Mouse (Mus musculus): Measurements from ENCODE around the gene Prc1. TPM values are rescaled to one million over a fixed set of nuclear protein-coding genes. Genes with fewer than 3 reads are reported as not detected.
A peak's percentile ranks its signal among the peaks of the same experiment; 100 is the strongest.

The Prc1 gene
- 25.5 TPM for polyA plus RNA-seq (2012; fragmentation: generic; extraction: Trizol)

GRCm38 (mm10) chr7:80294062-80294763 is at the start of gene Prc1:
Gene Prc1, plus strand, starts transcription at chr7:80294450.
- H3K4me3 ChIP-seq: peak within 1 kb of the TSS; percentile 68
- peak within 1 kb of the TSS; percentile 85 for H3K4me2 ChIP-seq (ENCODE audit: low read depth)
- no peaks in the 10 kb centered on the region for H3K36me3 ChIP-seq (ENCODE audit: control insufficient read depth, insufficient read depth)
- peaks cover 44% of the 10 kb centered on the region for H3K79me2 ChIP-seq (ENCODE audit: control insufficient read depth, insufficient read depth)
- H3ac ChIP-seq (ENCODE audit: control insufficient read depth, insufficient read length): peak within 1 kb of the TSS; percentile 62
- H3K27me3 ChIP-seq (ENCODE audit: control insufficient read depth, insufficient read depth, insufficient read length): no peaks in the 10 kb centered on the region
- TF ChIP-seq USF1 (IDR thresholded peaks at IDR 0.05; ENCODE audit: low read depth) (no peak), TCF12 (IDR thresholded peaks at IDR 0.05; ENCODE audit: insufficient read depth, poor library complexity, severe bottlenecking) (no peak), MAX (IDR thresholded peaks at IDR 0.05; ENCODE audit: low read depth) (no peak), MYOD1 (IDR thresholded peaks at IDR 0.05; ENCODE audit: control insufficient read depth in 1 of 3, insufficient read length in 2 of 3, low read depth in 2 of 3) (no peak), POLR2AphosphoS2 (IDR thresholded peaks at IDR 0.05; ENCODE audit: insufficient read length, low read depth) (peak; percentile 74), TCF3 (IDR thresholded peaks at IDR 0.05; ENCODE audit: insufficient read length, low read depth) (no peak), POLR2A (IDR thresholded peaks at IDR 0.05; ENCODE audit: insufficient read length, low read depth) (peak; percentile 89), E2F4 (IDR thresholded peaks at IDR 0.05; ENCODE audit: insufficient read depth) (peak; percentile 94), REST (IDR thresholded peaks at IDR 0.05; ENCODE audit: insufficient read depth, insufficient read length) (no peak), SRF (IDR thresholded peaks at IDR 0.05; ENCODE audit: control insufficient read depth, insufficient read length, low read depth) (no peak), MYOG (IDR thresholded peaks at IDR 0.05; ENCODE audit: control insufficient read depth in 1 of 3, insufficient read depth in 1 of 3, insufficient read length in 2 of 3, low read depth in 2 of 3) (no peak), CEBPB (IDR thresholded peaks at IDR 0.05; ENCODE audit: insufficient read depth, poor library complexity, severe bottlenecking) (no peak)

- Histone ChIP-seq H3K4me2 (ENCODE audit: low read depth) (no peak overlapping the region), H3ac (ENCODE audit: control insufficient read depth, insufficient read length) (no peak overlapping the region), H3K79me2 (ENCODE audit: control insufficient read depth, insufficient read depth) (no peaks in the 10 kb centered on the region), H3K27me3 (ENCODE audit: control insufficient read depth, insufficient read depth, insufficient read length) (no peaks in the 10 kb centered on the region), H3K4me3 (no peak overlapping the region), H3K36me3 (ENCODE audit: control insufficient read depth, insufficient read depth) (no peaks in the 10 kb centered on the region)
- no peak for TF ChIP-seq MYOD1 (IDR thresholded peaks at IDR 0.05; ENCODE audit: control insufficient read depth in 1 of 3, insufficient read length in 2 of 3, low read depth in 2 of 3)
- TF ChIP-seq MYOG (IDR thresholded peaks at IDR 0.05; ENCODE audit: control insufficient read depth in 1 of 3, insufficient read depth in 1 of 3, insufficient read length in 2 of 3, low read depth in 2 of 3): no peak
- TF ChIP-seq CEBPB (IDR thresholded peaks at IDR 0.05; ENCODE audit: insufficient read depth, poor library complexity, severe bottlenecking): no peak
- TF ChIP-seq TCF3 (IDR thresholded peaks at IDR 0.05; ENCODE audit: insufficient read length, low read depth): no peak
- TF ChIP-seq POLR2A (IDR thresholded peaks at IDR 0.05; ENCODE audit: insufficient read length, low read depth): no peak
- TF ChIP-seq TCF12 (IDR thresholded peaks at IDR 0.05; ENCODE audit: insufficient read depth, poor library complexity, severe bottlenecking): no peak
- no peak for TF ChIP-seq USF1 (IDR thresholded peaks at IDR 0.05; ENCODE audit: low read depth)
- no peak for TF ChIP-seq SRF (IDR thresholded peaks at IDR 0.05; ENCODE audit: control insufficient read depth, insufficient read length, low read depth)
- TF ChIP-seq MAX (IDR thresholded peaks at IDR 0.05; ENCODE audit: low read depth): no peak
- no peak for TF ChIP-seq REST (IDR thresholded peaks at IDR 0.05; ENCODE audit: insufficient read depth, insufficient read length)
- no peak for TF ChIP-seq POLR2AphosphoS2 (IDR thresholded peaks at IDR 0.05; ENCODE audit: insufficient read length, low read depth)
- TF ChIP-seq E2F4 (IDR thresholded peaks at IDR 0.05; ENCODE audit: insufficient read depth): no peak
Observed at GRCm38 (mm10) chr7:80244851-80245250, 49.4 kb upstream of the Prc1 start.

- Histone ChIP-seq H3ac (ENCODE audit: control insufficient read depth, insufficient read length) (peak within 1 kb of the TSS; percentile 22), H3K4me2 (ENCODE audit: low read depth) (peak within 1 kb of the TSS; percentile 70), H3K79me2 (ENCODE audit: control insufficient read depth, insufficient read depth) (no peaks in the 10 kb centered on the region), H3K4me3 (peak within 1 kb of the TSS; percentile 31), H3K27me3 (ENCODE audit: control insufficient read depth, insufficient read depth, insufficient read length) (no peaks in the 10 kb centered on the region), H3K36me3 (ENCODE audit: control insufficient read depth, insufficient read depth) (no peaks in the 10 kb centered on the region)
- no peak for TF ChIP-seq POLR2AphosphoS2 (IDR thresholded peaks at IDR 0.05; ENCODE audit: insufficient read length, low read depth)
- peak; percentile 11 for TF ChIP-seq POLR2A (IDR thresholded peaks at IDR 0.05; ENCODE audit: insufficient read length, low read depth)
- peak; percentile 37 for TF ChIP-seq E2F4 (IDR thresholded peaks at IDR 0.05; ENCODE audit: insufficient read depth)
- no peak for TF ChIP-seq SRF (IDR thresholded peaks at IDR 0.05; ENCODE audit: control insufficient read depth, insufficient read length, low read depth)
Observed at GRCm38 (mm10) chr7:80246148-80246721, 48.0 kb upstream of the Prc1 start, which contains the start of gene Ttll13. Gene Ttll13, plus strand, starts transcription at chr7:80246376.

GRCm38 (mm10) chr7:80246859-80247258 is 47.4 kb upstream of the Prc1 start:
- TF ChIP-seq TCF12 (IDR thresholded peaks at IDR 0.05; ENCODE audit: insufficient read depth, poor library complexity, severe bottlenecking) (no peak), SRF (IDR thresholded peaks at IDR 0.05; ENCODE audit: control insufficient read depth, insufficient read length, low read depth) (no peak), USF1 (IDR thresholded peaks at IDR 0.05; ENCODE audit: low read depth) (no peak), REST (IDR thresholded peaks at IDR 0.05; ENCODE audit: insufficient read depth, insufficient read length) (no peak), MYOG (IDR thresholded peaks at IDR 0.05; ENCODE audit: control insufficient read depth in 1 of 3, insufficient read depth in 1 of 3, insufficient read length in 2 of 3, low read depth in 2 of 3) (no peak)
- peak overlapping the region; percentile 70 for H3K4me2 ChIP-seq (ENCODE audit: low read depth)
- no peaks in the 10 kb centered on the region for H3K79me2 ChIP-seq (ENCODE audit: control insufficient read depth, insufficient read depth)
- H3K27me3 ChIP-seq (ENCODE audit: control insufficient read depth, insufficient read depth, insufficient read length): no peaks in the 10 kb centered on the region
- peak overlapping the region; percentile 31 for H3K4me3 ChIP-seq
- no peaks in the 10 kb centered on the region for H3K36me3 ChIP-seq (ENCODE audit: control insufficient read depth, insufficient read depth)
- peak overlapping the region; percentile 22 for H3ac ChIP-seq (ENCODE audit: control insufficient read depth, insufficient read length)

All from myocyte (in vitro differentiated cells).